Mouse (Mus musculus) midbrain, postnatal 0 days (tissue): ENCODE results near the gene Gpn1. TPM values are rescaled to one million over a fixed set of nuclear protein-coding genes. Genes with fewer than 3 reads are reported as not detected.
A peak's percentile ranks its signal among the peaks of the same experiment; 100 is the strongest.

Experiments used
- ATAC-seq: fragments of 200-750 bp; cut with Nextera tagmentation; 2 replicates; pipeline ENCODE4 v1.8.0; 2017; ENCODE audit warnings: moderate number of reproducible peaks, mild to moderate bottlenecking, moderate TSS enrichment, moderate library complexity; ENCODE audit not compliant: low FRiP score
- DNase-seq: peaks from one replicate; pipeline ENCODE4 v3.0.0-alpha.2; 2015; ENCODE audit warnings: low spot score
- H3K27ac ChIP-seq: fragments of 300-500 bp; sonication (generic); 2 replicates; pipeline ENCODE4 v1.5.1; 2014; ENCODE audit warnings: low read depth, mild to moderate bottlenecking, low read length, mixed read lengths
- H3K27me3 ChIP-seq: fragments of 300-500 bp; sonication (generic); 2 replicates; pipeline ENCODE4 v1.6.1; 2014; ENCODE audit warnings: low read length, control low read depth, mixed read lengths; ENCODE audit not compliant: insufficient read depth
- H3K36me3 ChIP-seq: fragments of 300-500 bp; sonication (generic); 2 replicates; pipeline ENCODE4 v1.6.1; 2014; ENCODE audit warnings: low read length, control low read depth, mixed read lengths; ENCODE audit not compliant: insufficient read depth
- H3K4me1 ChIP-seq: fragments of 300-500 bp; sonication (generic); 2 replicates; pipeline ENCODE4 v1.6.1; 2014; ENCODE audit warnings: mild to moderate bottlenecking, control low read depth, antibody characterized with exemption, low read length, mixed read lengths; ENCODE audit not compliant: insufficient read depth
- H3K4me2 ChIP-seq: fragments of 300-500 bp; sonication (generic); 2 replicates; pipeline ENCODE4 v1.6.1; 2014; ENCODE audit warnings: low read depth, mild to moderate bottlenecking, low read length, mixed read lengths; ENCODE audit not compliant: poor library complexity, severe bottlenecking
- H3K4me3 ChIP-seq: fragments of 300-500 bp; sonication (generic); 2 replicates; pipeline ENCODE4 v1.5.1; 2014; ENCODE audit warnings: low read depth, mild to moderate bottlenecking, low read length, moderate library complexity
- H3K9ac ChIP-seq: fragments of 300-500 bp; sonication (generic); replicated peaks from 2 replicates; pipeline ENCODE4 v1.6.1; 2014; ENCODE audit warnings: mild to moderate bottlenecking, low read length, moderate library complexity, mixed read lengths; ENCODE audit not compliant: poor library complexity, severe bottlenecking
- H3K9me3 ChIP-seq: fragments of 300-500 bp; sonication (generic); 2 replicates; pipeline ENCODE4 v1.6.1; 2016; ENCODE audit warnings: low read length, control low read depth
- CTCF ChIP-seq: IDR thresholded peaks from 2 replicates; pipeline ENCODE4 v1.5.1; 2016; ENCODE audit warnings: antibody characterized with exemption, mild to moderate bottlenecking
- WGBS: fragments of 180-500 bp; shearing (Covaris S2); extraction: QIAGEN DNeasy Blood & Tissue Kit; methylation state at CpG from one replicate; pipeline ENCODE4 v1.1.7; 2014; 5-methylcytosine and 5-hydroxymethylcytosine counted together
- polyA plus RNA-seq: library from polyadenylated mRNA; unstranded; fragments of >200 nt; fragmentation: Nextera tagmentation; extraction: Ambion mirVana; gene quantifications from 2 replicates; pipeline ENCODE4 v1.2.1, GENCODE M21; 2015
- total RNA-seq: library from RNA; depleted of rRNA; stranded (reverse); fragments of >200 nt; gene quantifications from 2 replicates; pipeline ENCODE4 v1.2.3, GENCODE M21; 2014

Gene Gpn1
- total and polyA plus RNA-seq, 2 experiments from 2014 or later = 35.2 to 62.7 TPM

DNA sequence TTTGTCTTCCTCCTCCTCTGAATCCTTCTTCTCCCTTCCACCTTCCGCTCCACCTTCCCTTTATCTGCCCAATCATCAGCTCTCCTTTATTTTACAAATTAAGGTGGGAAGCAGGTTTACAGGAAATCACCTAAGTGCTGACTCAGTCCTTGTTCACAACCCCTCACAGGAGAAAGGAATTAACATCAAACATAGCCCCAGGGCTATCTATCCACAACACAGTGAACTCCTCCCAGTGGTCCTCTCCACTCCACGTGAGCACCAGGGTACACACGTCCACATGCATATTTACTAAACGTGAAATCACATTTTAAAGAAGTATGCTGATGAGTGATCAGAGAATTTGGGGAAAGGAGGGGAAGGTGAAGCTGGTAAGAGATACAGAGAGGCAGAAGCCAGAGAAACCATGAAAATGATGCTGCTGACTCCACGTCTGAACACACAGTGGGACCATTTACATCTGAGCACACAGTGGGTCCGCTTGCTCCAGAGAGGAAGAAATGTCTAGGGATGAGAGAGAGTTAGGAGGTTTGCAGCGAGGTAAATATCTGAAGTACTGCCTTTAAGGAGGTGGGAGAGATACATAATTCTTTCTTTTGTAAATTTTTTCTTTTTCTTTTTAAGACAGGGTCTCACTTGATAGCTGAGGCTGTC is 5.3 kb upstream of the Gpn1 start:
- Histone ChIP-seq H3K27ac (no peak overlapping the region), H3K4me3 (no peak overlapping the region), H3K9ac (no peak overlapping the region), H3K36me3 (0 out of 2 replicates have a peak, but pooled peaks cover 6% of the 10 kb centered on the region), H3K27me3 (no peaks in the 10 kb centered on the region), H3K4me2 (no peak overlapping the region), H3K4me1 (no peaks in the 10 kb centered on the region; the same call in 1 of the 2 replicates), H3K9me3 (no peaks in the 10 kb centered on the region)
- no peak for DNase-seq
- WGBS = 67% methylated on average over 7 of the region's 7 CpGs
- TF ChIP-seq CTCF = no peak
- no peak for ATAC-seq

DNA sequence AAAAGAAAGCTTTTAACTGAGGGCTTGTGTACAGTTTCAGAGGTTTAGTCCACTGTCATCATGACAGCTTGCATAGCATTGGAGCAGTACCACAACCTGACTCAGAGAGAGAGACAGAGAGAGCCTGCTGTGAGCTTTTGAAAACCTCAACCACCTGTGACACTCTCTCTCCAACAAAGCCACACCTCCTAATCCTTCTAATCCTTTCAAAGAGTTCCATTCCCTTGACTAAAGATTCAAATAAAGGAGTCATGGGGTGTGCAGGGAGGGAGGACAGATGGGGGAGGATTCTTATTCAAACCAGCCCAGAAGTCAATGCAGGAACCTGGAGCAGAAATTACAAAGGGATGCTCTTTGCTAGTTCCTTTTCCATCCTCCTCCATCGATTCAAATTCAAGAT is 2.5 kb upstream of the Gpn1 start:
- no peak for ATAC-seq
- Histone ChIP-seq H3K27me3 (no peaks in the 10 kb centered on the region), H3K27ac (no peak overlapping the region), H3K36me3 (0 out of 2 replicates have a peak, but pooled peaks cover 4% of the 10 kb centered on the region), H3K9me3 (no peaks in the 10 kb centered on the region), H3K4me1 (peaks cover 7% of the 10 kb centered on the region), H3K4me2 (no peak overlapping the region), H3K9ac (no peak overlapping the region), H3K4me3 (no peak overlapping the region)
- TF ChIP-seq CTCF = no peak
- 33% methylated on average over 1 of the region's 1 CpGs for WGBS
- no peak for DNase-seq

- ATAC-seq = no peak
- Histone ChIP-seq H3K36me3 (peaks cover 55% of the 10 kb centered on the region), H3K4me2 (no peak overlapping the region), H3K27ac (no peak overlapping the region), H3K9ac (no peak overlapping the region), H3K4me1 (no peaks in the 10 kb centered on the region), H3K27me3 (no peaks in the 10 kb centered on the region), H3K4me3 (no peak overlapping the region), H3K9me3 (no peaks in the 10 kb centered on the region)
- no peak for TF ChIP-seq CTCF
- DNase-seq = no peak
- 93% methylated on average over 10 of the region's 10 CpGs for WGBS
Measured at GRCm38 (mm10) chr5:31504843-31505242, 10.3 kb downstream of the Gpn1 start.

DNA sequence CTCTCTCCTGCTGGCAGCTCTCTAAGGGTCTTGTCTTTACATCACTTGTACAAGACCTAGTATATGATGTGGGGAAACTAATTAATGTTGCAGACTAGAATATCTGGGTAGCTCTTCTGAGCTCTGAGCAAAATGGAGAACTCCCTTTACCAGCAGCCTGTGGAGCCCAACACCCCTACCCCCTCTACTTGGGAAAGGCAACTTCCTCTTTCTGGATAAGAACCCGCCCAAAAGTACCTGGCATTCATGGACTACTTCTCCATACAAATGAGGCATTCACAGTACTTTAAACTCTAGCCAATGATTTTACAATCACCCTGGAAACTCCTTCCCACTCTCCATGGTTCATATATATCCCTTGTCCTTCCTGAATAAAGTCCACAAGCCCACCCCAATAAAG is 17.9 kb downstream of the Gpn1 start:
- DNase-seq (no peak), ATAC-seq (no peak)
- no peak overlapping the region for H3K4me3 ChIP-seq
- no peak overlapping the region for H3K27ac ChIP-seq
- no peaks in the 10 kb centered on the region for H3K9me3 ChIP-seq
- no peak overlapping the region for H3K4me2 ChIP-seq
- H3K36me3 ChIP-seq = peaks cover 74% of the 10 kb centered on the region
- H3K9ac ChIP-seq = no peak overlapping the region
- 84% methylated on average over 1 of the region's 1 CpGs for WGBS
- H3K4me1 ChIP-seq = no peaks in the 10 kb centered on the region
- H3K27me3 ChIP-seq = no peaks in the 10 kb centered on the region
- no peak for TF ChIP-seq CTCF

GRCm38 (mm10) chr5:31520556-31520955 is 26.0 kb downstream of the Gpn1 start:
- TF ChIP-seq CTCF = no peak
- no peak for DNase-seq
- Histone ChIP-seq H3K4me2 (no peak overlapping the region), H3K27me3 (no peaks in the 10 kb centered on the region), H3K4me1 (peaks cover 4% of the 10 kb centered on the region), H3K9me3 (no peaks in the 10 kb centered on the region), H3K27ac (no peak overlapping the region), H3K4me3 (no peak overlapping the region), H3K36me3 (peaks cover 63% of the 10 kb centered on the region), H3K9ac (no peak overlapping the region)
- 94% methylated on average over 6 of the region's 6 CpGs for WGBS
- ATAC-seq = no peak

DNA sequence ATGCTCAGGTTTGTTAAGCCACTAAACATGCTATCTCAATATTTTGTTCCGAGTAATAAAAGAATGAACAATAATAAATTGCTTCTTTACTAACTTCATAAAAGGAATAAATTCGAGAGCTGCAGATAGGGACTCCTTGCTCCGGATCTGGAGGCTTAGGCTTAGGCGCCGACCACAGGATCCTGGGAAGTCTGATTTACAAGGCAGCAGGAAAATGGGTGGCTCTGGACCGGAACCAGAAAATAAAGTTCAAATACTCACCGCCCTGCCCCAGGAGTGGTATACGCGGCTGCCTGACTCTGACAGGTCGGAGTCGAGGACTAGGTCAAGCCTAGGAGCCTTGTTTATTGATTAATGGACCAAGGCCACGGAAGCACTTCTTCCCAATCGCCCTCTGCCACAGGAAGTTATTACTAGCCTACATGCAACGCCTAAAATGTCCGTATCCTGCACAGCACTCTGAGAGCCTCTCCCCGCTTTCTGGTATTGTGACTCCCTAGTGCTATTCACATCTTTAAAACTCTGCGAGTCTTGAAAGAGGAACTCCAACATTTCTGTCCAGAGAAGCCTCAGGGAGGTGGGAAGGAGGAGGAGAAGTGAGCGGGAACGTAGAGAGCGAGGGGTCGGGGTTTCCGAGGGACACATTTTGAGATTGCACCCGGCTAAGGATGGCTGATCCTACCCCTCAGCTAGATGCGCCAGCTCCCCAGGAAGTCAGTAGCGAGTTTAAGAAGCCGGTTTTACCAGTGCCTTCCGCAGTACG is 32.0 kb downstream of the Gpn1 start, which contains the start of gene Slc4a1ap:
Slc4a1ap (plus strand) TSS at position 642 of the 763 bp plus-strand sequence.
- no peaks in the 10 kb centered on the region for H3K27me3 ChIP-seq
- peak; percentile 88 for ATAC-seq
- no peak for TF ChIP-seq CTCF
- H3K36me3 ChIP-seq = peaks cover 24% of the 10 kb centered on the region
- peak within 1 kb of the TSS; percentile 84 for H3K4me3 ChIP-seq
- H3K9ac ChIP-seq = peak within 1 kb of the TSS; percentile 80
- H3K9me3 ChIP-seq = no peaks in the 10 kb centered on the region
- H3K27ac ChIP-seq = peak within 1 kb of the TSS; percentile 89
- peak; percentile 85 for DNase-seq
- H3K4me1 ChIP-seq = peaks cover 9% of the 10 kb centered on the region
- peak within 1 kb of the TSS; percentile 98 for H3K4me2 ChIP-seq
- WGBS = under 1% methylated on average over 28 of the region's 28 CpGs
